Mouse (Mus musculus) left cerebral cortex, postnatal 10 days (tissue): Measurements from ENCODE around the gene Art1. TPM values are rescaled to one million over a fixed set of nuclear protein-coding genes. Genes with fewer than 3 reads are reported as not detected.

Experiments used
- DNase-seq, 2 experiments: peaks; one replicate each; pipeline ENCODE4 v3.0.0; 2021 to 2022; ENCODE audit warnings: low spot score in 2 of 2, mixed read lengths in 1 of 2; ENCODE audit errors: extremely low spot score in 1 of 2
- intact Hi-C: fragments of 180-260 bp; cut with DNase I; formaldehyde crosslinking; loops from one replicate; pipeline ENCODE4 v1.15.1; 2025
- total RNA-seq, 2 experiments: library from RNA; stranded (reverse); gene quantifications; 2 replicates each; pipeline ENCODE4 v1.2.3; 2021

Gene Art1
- total RNA-seq, 2 experiments from 2014 or later = not detected

DNA sequence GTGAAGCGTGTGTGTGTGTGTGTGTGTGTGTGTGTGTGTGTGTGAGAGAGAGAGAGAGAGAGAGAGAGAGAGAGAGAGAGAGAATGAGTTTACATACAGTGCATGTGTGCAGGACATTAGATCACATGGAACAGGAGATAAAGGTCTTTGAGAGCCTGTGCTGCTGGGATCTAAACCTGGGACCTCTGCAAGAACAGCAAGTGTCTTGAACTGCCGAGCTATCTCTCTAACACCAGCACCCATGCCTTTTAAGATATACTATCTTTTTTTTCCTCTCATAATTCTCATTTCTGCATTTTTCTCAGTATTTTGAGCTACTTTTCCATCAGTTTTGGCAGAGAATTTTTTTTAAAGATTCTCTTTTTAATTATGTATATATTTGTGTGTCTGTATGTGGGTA is 2.0 kb downstream of the Art1 start:
- intact Hi-C loops = no loop called here
- DNase-seq = no peak

DNA sequence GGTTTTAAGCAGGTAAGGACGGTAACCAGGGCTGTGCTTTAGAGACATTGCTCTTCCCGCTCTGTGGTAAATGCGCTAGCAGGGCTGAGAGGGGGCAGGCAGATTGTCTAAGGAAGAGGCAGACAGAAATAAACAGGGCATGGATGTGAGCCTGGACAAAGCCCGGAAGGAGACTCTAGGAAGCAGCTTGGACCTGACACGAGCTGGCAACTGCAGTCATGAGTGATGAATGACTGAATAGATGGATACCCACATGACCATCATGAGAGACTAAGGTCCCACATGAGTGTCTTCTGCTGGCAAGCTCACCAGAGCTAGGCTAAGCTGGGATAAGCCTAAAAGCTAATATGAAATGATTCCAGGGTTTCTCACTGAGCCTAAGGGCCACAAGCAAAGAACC is 2.6 kb downstream of the Art1 start:
- intact Hi-C loops = no loop called here
- no peak for DNase-seq

DNA sequence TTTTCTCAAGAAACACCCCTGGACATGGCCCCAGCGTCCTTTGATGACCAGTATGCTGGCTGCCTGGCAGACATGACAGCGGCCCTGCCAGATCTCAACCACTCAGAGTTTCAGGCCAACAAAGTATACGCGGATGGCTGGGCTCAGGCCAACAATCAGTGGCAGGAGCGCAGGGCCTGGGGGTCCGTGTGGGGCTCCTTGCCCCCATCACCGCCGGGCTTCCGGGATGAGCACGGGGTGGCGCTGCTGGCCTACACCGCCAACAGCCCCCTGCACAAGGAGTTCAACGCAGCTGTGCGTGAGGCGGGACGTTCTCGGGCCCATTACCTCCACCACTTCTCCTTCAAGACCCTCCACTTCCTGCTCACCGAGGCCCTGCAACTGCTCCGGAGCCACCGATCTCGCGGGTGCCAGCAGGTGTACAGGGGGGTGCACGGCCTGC is 5.2 kb downstream of the Art1 start:
- intact Hi-C loops = no loop called here
- peak in 1 of 2 experiments; percentile 45 for DNase-seq

DNA sequence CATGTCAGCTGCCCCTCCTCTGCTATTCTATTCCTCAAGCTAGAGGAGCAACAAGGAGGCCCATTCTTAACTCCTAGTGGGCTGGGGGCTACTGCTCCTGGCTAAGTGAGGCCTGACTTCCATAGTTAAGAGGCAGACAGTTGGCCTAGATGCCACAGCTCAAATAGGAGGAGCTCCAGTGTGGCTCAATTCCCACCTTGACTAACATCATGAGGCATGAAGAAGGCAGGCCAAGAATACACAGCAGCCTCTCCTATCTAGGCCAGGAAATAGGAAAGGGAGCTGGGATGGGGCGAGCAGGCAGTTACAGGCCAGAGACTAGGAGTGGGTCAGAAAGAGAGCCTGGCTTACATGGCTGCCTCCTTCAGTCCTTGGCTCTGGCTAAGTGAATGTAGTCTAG is 6.7 kb downstream of the Art1 start:
- intact Hi-C loops = no loop called here
- peak in 1 of 2 experiments; percentile 7 for DNase-seq

DNA sequence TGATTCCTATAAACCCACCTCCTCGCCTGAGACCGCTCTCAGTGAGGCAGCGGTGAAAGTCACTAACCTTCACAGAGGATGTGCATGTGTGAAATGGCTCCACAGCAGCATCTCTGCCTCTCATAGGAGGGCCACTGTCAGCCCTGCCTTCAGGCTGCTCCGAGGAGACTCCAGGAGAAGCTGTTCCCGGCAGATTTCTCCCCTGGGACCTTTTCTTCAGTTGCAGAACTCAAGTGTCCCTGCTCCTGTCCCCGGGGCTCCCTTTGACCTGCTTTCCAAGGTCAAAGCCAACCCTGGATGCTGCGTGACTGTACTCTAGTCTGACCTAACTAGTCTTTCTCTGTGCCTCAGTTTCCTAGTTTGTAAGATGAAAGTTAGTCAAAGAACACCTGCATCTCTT is 7.6 kb downstream of the Art1 start, which contains the start of gene Art5:
Art5 (minus strand) TSS at position 319 of the 400 bp plus-strand sequence.
- intact Hi-C loops = no loop called here
- peak in 1 of 2 experiments; percentile 12 for DNase-seq

DNA sequence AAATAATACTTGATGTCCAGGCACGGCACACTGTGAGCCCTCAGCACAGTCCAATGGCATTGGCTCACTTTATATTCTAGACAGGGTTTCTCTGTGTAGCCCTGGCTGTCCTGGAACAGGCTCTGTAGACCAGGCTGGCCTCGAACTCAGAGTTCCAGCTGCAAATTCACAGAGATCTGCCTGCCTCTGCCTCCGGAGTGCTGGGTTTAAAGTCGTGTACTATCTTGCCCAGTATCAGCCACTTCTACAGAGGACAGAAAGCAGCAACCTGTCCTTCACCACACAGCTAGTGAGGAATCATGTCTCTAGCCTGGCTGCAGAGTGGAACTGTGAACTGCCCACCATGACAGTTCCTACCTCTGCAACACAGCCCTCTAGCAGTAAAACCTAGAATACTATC is 8.2 kb downstream of the Art1 start:
- intact Hi-C loops = no loop called here
- DNase-seq = no peak

DNA sequence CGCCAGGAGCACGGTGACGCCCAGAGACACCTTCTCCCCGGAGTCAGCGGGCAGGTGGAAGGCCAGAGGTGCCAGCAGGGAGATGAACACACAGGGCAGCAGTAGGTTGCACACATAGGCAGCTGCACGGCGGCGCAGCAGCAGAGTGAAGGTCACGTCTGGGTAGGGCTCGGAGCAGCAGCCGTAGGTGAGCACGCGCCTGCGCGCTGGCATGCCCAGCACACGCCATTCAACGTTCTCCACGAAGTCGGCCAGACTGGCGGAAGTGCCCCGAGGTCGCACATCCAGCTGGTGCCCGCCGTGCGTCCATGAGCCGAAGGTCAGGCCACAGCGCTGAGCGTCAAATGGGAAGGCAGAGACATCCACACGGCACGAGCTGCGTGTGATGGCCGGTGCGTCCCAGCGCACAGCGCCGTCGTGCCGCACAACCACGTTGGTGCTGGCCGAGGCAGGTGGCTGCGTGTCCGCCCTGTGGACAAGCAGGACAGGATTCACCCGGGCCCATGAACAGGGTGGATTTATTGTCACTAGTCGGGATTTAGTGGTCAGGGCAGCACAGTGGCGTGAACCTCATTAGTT is 11.7 kb downstream of the Art1 start:
- intact Hi-C loops = no loop called here
- DNase-seq = no peak

DNA sequence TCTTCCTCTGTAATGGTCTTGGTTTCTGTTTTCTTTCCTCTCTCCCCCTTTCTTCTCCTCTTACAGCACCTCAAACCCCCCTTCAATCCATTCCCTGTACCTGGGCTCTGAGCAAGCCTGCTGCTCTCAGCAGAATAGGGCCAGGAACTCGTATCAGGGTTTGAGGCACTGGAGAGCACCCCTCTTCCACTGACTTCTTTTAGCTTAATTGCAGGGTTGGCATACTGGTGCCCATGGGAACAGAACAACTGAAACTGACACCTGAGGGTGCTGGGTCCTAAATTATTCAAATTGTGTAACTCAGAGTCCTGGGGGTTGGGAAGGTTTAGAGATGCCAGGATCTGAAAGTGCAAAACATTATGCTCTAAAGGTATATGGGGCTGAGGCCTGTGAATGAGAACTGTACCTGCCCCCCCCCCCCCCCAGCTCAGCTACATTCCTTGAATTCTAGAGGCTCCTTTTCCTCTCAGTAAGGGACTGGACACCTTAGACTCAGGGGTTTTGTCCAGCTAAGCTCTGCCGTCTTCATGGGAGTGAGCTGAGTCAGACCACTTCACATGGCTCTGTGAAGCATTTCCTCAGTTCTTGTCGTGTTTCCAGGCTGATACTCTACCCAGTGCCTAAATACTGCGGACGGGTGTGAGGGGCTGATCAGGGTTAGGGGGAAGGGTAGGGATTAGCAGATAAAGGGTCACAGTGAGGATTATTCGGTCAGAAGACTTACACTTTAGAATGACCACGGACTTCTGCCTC is 15.2 kb downstream of the Art1 start, which contains the start of gene Chrna10:
Chrna10 (minus strand) TSS at position 250 of the 753 bp plus-strand sequence.
- intact Hi-C loops = no loop called here
- no peak for DNase-seq

DNA sequence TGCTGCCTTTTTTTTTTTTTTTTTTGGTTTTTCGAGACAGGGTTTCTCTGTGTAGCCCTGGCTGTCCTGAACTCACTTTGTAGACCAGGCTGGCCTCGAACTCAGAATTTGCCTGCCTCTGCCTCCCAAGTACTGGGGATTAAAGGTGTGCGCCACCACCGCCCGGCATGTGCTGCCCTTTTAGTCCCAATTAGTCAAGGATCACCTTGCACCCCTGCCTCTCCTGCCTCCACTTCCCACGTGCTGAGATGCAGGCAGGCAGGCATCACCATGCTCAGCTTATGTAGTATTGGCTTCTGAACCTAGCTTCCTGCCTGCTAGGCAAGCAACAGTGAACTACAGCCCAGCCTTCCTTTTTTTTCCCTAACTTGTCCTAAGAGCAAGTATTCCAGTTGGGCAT is 15.8 kb downstream of the Art1 start:
- DNase-seq = no peak
- intact Hi-C loops = no loop called here

DNA sequence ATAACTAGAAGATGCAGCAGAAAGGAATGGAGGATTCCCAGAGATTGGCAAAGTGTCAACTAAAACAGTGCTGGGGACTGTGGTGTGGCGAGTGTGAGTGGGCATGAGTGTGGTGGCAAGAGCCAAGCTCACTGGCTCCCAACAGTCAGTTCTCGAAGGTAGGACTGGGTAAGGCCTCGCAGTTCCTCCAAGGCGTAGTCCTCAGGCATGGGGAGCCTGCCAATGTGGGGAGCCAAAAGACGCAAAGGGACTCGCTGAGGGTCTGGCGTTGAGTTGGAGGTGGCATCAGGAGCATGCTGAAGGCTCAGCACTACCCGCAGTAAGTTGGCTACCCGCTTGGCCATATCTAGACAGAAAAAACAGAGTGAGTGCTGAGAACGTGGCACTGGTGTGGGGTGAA is 18.8 kb downstream of the Art1 start:
- no peak for DNase-seq
- intact Hi-C loops = no loop called here

DNA sequence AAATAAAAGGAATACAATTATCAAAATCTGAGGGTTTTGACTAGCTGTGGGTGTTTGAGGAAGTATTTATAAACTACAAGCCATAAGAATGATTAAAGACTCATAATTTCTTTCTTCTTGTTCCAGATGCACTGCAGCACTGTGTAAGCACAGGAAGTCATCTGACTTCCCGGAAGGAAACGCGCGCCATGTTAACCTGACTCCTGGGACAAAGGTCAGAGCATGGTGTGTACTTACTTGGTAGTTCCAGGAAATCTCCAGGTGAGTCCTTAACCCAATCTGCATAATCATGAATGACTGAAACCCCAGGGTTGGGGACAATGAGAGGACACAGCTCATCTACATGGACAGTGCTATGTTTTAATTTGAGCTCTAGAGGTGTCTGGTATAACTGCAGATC is 30.9 kb downstream of the Art1 start:
- intact Hi-C loops = no loop called here
- peak in 1 of 2 experiments; percentile 42 for DNase-seq

DNA sequence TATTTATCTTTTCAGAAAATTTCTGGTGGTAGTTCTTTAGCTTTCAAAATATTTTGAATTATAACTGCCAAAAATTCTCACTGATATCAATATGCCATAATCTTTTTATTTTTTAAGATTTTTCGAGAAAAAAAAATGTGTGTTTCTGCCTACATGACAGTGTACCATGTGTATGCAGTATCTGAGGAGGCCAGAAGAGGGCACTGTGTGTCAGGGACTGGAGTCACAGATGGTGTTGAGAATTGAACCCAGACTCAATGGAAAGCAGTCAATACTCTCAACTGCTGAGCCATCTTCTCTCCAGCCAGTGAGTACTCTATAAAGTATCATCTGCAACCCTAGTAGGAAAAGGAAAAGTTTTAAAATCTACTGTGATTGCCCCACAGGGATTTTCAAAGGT is 35.9 kb downstream of the Art1 start:
- no peak for DNase-seq
- intact Hi-C loops = no loop called here

DNA sequence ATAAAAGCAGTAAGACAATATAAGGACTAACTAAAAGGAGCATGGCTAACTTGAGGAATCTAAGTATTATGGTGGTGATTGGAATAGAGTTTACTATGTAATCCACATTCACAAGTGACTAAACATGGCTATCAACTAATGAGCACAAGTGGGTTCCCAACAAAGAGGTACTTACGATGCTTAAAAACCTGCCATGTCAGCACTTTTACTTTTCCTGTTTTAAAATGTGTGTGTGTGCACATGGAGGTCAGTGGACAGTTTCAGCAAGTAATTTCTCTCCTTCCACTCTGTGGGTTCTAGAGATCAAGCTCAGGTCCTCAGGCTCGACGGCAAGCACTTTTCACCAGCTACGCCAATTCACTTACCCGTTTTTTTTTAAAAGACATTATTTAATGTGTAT is 36.4 kb downstream of the Art1 start:
- intact Hi-C loops = no loop called here
- no peak for DNase-seq

DNA sequence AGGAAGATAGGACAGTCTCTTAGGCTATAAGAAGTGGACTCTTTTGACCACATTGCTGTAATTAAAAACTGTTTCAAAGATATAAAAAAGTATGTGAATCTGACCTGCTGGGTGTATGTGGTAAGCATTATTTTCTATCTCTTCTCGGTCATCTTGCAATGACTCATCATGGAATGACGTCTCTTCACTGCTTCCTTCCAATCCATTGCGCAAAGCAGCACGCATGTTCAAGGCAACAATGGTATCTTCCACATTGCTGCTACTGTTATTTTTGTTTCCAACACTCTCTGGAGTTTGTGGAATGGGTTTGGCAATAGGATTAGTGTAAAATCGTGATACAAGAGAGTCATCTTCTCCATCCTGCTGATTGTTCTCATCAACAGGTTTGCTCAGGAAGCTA is 52.1 kb downstream of the Art1 start:
- no peak for DNase-seq
- intact Hi-C loops = no loop called here

Other genes with a start within 250 kb of the Art1 start
- gene Folr2, start 244.5 kb upstream of the Art1 start, total RNA-seq = under 1 TPM in 1 of 2 experiments, not detected in 1; 0.59 TPM
- gene Anapc15, start 238.0 kb upstream of the Art1 start, total RNA-seq = 10 to 100 TPM; 31.4 to 36.2 TPM
- gene Folr1, start 231.0 kb upstream of the Art1 start, total RNA-seq = under 1 TPM in 1 of 2 experiments, not detected in 1; 0.90 TPM
- gene Lamtor1, start 195.8 kb upstream of the Art1 start, total RNA-seq = 10 to 100 TPM; 95.6 to 98.2 TPM
- not detected for gene Tomt, start 195.4 kb upstream of the Art1 start, total RNA-seq
- gene Lrrc51, start 167.8 kb upstream of the Art1 start, total RNA-seq = 1 to 10 TPM; 2.8 to 4.0 TPM
- 10 to 100 TPM; 60.5 to 60.9 TPM for gene Numa1, start 167.6 kb upstream of the Art1 start, total RNA-seq
- 10 to 100 TPM in 1 of 2 experiments, 1 to 10 TPM in 1; 8.6 to 10.1 TPM for gene Il18bp, start 83.1 kb upstream of the Art1 start, total RNA-seq
- 10 to 100 TPM; 39.1 to 44.4 TPM for gene Rnf121, start 36.3 kb upstream of the Art1 start, total RNA-seq
- gene Xndc1, start 36.2 kb upstream of the Art1 start, total RNA-seq = 10 to 100 TPM; 24.6 to 25.0 TPM
- gene Xntrpc, start 36.0 kb upstream of the Art1 start, total RNA-seq = 1 to 10 TPM; 1.1 to 1.8 TPM
- under 1 TPM in 1 of 2 experiments, not detected in 1; 0.73 TPM for gene Trpc2, start 18.6 kb upstream of the Art1 start, total RNA-seq
- gene Art5, start 7.7 kb downstream of the Art1 start, total RNA-seq = not detected
- gene Chrna10, start 15.1 kb downstream of the Art1 start, total RNA-seq = under 1 TPM; 0.18 to 0.43 TPM
- gene Nup98, start 108.4 kb downstream of the Art1 start, total RNA-seq = 10 to 100 TPM; 33.4 to 33.8 TPM
- 10 to 100 TPM; 31.5 to 32.6 TPM for gene Pgap2, start 108.5 kb downstream of the Art1 start, total RNA-seq
- gene Rhog, start 154.3 kb downstream of the Art1 start, total RNA-seq = 10 to 100 TPM; 13.8 to 14.5 TPM
- 10 to 100 TPM; 71.5 to 73.3 TPM for gene Stim1, start 166.1 kb downstream of the Art1 start, total RNA-seq